Mouse (Mus musculus): ENCODE measurements at regions not wholly inside any gene's neighbourhood (a gene's known extent, or its start where the extent isn't known, plus 50 kb on each side); places are given as distances from the start of the nearest gene placed in this dataset. TPM values are rescaled to one million over a fixed set of nuclear protein-coding genes. Genes with fewer than 3 reads are reported as not detected.

DNA sequence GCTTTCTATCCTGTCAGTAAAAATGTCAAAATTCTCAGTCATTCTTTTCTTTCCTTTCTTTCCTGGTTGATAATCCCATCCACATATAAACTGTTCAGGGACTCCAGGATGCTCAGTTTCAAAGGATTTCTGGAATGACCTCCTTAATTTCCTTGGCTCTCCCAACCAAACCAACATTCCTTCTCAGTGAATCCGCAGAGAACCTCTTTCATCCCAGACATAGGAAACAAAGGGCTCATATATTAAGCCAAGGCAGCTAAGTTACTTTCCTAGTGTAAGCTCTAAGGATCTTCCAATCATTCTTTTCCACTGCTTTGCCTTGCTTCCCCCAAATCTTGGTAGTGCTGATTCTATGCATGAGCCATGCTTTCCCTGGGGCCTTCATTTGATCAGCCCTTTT lies 69.5 kb upstream of the Dcn start:
- 82% methylated on average over 1 of the region's 1 CpGs for WGBS
- no peak overlapping the region for H3K27ac ChIP-seq (ENCODE audit: low read length)

DNA sequence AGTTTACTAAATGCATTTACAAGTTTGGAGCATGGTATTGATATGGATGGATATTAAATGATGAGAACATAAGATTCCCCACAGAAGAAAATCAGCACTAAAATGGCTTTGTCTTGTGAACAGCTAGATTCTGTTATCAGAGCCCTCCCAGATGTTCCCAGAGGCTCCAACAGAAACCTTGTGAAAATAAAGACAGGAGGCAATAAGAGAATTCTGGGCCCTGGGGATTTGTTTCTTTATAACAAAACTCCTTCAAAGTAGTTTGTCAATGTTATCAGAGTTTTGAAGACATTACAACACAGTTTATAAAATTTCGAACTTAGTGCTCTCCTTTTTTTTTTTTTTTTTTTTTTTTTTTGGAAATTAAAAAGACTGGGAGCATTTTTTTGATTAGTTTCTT lies 56.8 kb upstream of the Dcn start:
- H3K4me1 ChIP-seq (ENCODE audit: insufficient read depth, low read depth, low read length) = no peaks in the 10 kb centered on the region
- H3K9ac ChIP-seq (replicated peaks; ENCODE audit: low read depth) = no peak overlapping the region
- DNase-seq (ENCODE audit: low spot score) = no peak
- H3K36me3 ChIP-seq (ENCODE audit: insufficient read depth, low read length) = no peaks in the 10 kb centered on the region
- no peak overlapping the region for H3K4me3 ChIP-seq (ENCODE audit: low read depth, low read length)
- TF ChIP-seq CTCF (IDR thresholded peaks at IDR 0.05) (no peak), EP300 (IDR thresholded peaks at IDR 0.05) (no peak)
- WGBS = 4% methylated on average over 1 of the region's 1 CpGs
- no peak for ATAC-seq
- no peak overlapping the region for H3K4me2 ChIP-seq (replicated peaks; ENCODE audit: low read depth, low read length)
- H3K27ac ChIP-seq (ENCODE audit: low read length) = no peak overlapping the region
- no peaks in the 10 kb centered on the region for H3K9me3 ChIP-seq (ENCODE audit: low read length)
- no peaks in the 10 kb centered on the region for H3K27me3 ChIP-seq (replicated peaks; ENCODE audit: insufficient read depth, low read length)

More for the DNA sequence above, 69.5 kb upstream of the Dcn start:
- no peak overlapping the region for H3K4me2 ChIP-seq (replicated peaks; ENCODE audit: low read depth, low read length)
- no peaks in the 10 kb centered on the region for H3K36me3 ChIP-seq (ENCODE audit: insufficient read depth, low read length)
- no peaks in the 10 kb centered on the region for H3K27me3 ChIP-seq (replicated peaks; ENCODE audit: insufficient read depth, low read length)
- no peak overlapping the region for H3K9ac ChIP-seq (replicated peaks; ENCODE audit: low read depth)
- H3K9me3 ChIP-seq (ENCODE audit: low read length) = no peaks in the 10 kb centered on the region
- TF ChIP-seq EP300 (IDR thresholded peaks at IDR 0.05) (no peak), CTCF (IDR thresholded peaks at IDR 0.05) (no peak)
- DNase-seq (ENCODE audit: low spot score) (no peak), ATAC-seq (no peak)
- H3K4me3 ChIP-seq (ENCODE audit: low read depth, low read length) = no peak overlapping the region
- H3K4me1 ChIP-seq (ENCODE audit: insufficient read depth, low read depth, low read length) = no peaks in the 10 kb centered on the region

DNA sequence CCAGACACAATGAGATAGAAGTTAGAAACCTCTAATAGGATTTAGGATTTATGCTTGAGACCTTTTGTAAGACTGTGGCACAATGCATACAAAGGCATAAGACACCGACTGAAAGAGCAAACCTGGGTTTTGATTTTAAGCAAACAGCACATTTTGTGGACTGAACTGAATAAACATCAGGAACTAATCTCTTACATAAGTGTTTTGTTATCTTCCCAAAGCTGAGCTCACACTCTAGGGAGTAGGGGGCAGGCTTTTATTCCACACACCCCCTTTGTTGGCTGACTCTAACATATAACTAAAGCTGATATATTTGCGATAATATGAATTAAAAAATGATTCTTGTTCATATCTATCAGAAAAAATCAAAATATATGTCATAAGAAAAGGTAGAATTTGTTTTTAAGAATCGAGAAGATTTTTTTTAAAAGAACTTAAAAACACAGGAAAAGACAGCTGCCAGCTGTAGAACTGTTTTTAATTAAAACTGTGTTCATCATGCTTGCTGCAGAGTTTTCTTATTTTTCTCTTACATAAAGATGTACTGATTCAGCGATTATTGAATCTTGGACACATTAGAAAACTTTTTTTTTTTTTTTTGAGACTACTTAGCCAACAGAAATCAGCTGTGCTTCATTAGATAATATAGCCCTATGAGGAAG lies 56.2 kb upstream of the Dcn start:
- no peak overlapping the region for H3K4me2 ChIP-seq (replicated peaks; ENCODE audit: low read depth, low read length)
- no peaks in the 10 kb centered on the region for H3K4me1 ChIP-seq (ENCODE audit: insufficient read depth, low read depth, low read length)
- no peak overlapping the region for H3K4me3 ChIP-seq (ENCODE audit: low read depth, low read length)
- WGBS = 34% methylated on average over 4 of the region's 4 CpGs
- no peaks in the 10 kb centered on the region for H3K9me3 ChIP-seq (ENCODE audit: low read length)
- no peak for ATAC-seq
- H3K9ac ChIP-seq (replicated peaks; ENCODE audit: low read depth) = no peak overlapping the region
- H3K36me3 ChIP-seq (ENCODE audit: insufficient read depth, low read length) = no peaks in the 10 kb centered on the region
- H3K27ac ChIP-seq (ENCODE audit: low read length) = no peak overlapping the region
- TF ChIP-seq CTCF (IDR thresholded peaks at IDR 0.05) (no peak), EP300 (IDR thresholded peaks at IDR 0.05) (no peak)
- no peaks in the 10 kb centered on the region for H3K27me3 ChIP-seq (replicated peaks; ENCODE audit: insufficient read depth, low read length)
- no peak for DNase-seq (ENCODE audit: low spot score)

Small RNA genes lying in the stretch of these regions (microRNA-seq; reads per million reads assigned to microRNA genes)
- gene Gm24587 (not detected), gene Mir3966 (not detected)
